Mouse (Mus musculus): Measurements from ENCODE around the gene Olfr507.
"Not testable (repeated sequence)": the region's sequence is repeated elsewhere in the genome, so short reads cannot be mapped to it uniquely, and the experiment has no call there.

Olfr507 gene

GRCm38 (mm10) chr7:108621514-108621913 lies at the start of gene Olfr507:
Gene Olfr507 (plus strand): TSS chr7:108621814.
- no peak for DNase-seq (ENCODE audit: inconsistent ontology term)

GRCm38 (mm10) chr7:108589797-108590196 lies 31.8 kb upstream of the Olfr507 start:
- no peak for DNase-seq (ENCODE audit: inconsistent ontology term)

DNA sequence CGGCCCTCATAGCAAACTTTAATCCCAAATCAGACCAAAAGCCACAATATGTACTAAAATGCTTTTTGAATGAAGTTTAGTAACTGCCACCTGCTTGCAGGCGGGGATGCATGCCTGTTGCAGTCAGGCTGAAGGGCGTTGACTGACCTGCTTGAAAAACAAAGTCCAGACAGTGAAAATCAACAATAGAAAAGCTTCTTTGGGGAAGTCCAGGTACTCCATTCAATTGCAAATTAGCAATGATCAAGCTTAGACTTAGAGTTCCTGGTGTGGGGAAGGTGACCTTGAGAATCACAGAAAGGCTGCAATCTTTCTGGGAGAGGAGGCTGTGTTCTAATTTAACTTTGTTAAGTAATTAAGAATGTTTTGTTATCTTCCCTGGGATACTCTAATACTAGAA lies 19.7 kb upstream of the Olfr507 start:
- not testable (repeated sequence) for DNase-seq (ENCODE audit: inconsistent ontology term)

GRCm38 (mm10) chr7:108610487-108610886 lies 11.1 kb upstream of the Olfr507 start, which contains the start of gene Olfr506:
Gene Olfr506 (plus strand): TSS chr7:108610787.
- no peak for DNase-seq (ENCODE audit: inconsistent ontology term)

- no peak for DNase-seq (ENCODE audit: inconsistent ontology term)
These were observed 7.5 kb upstream of the Olfr507 start for GRCm38 (mm10) chr7:108614110-108614509.

- not testable (repeated sequence) for DNase-seq (ENCODE audit: inconsistent ontology term)
These were observed 4.8 kb upstream of the Olfr507 start for GRCm38 (mm10) chr7:108616781-108617180.

- no peak for DNase-seq (ENCODE audit: inconsistent ontology term)
These were observed 8.1 kb downstream of the Olfr507 start, which contains the start of gene Olfr508 for GRCm38 (mm10) chr7:108629694-108630093. Gene Olfr508 (plus strand): TSS chr7:108629994.

GRCm38 (mm10) chr7:108651806-108652205 lies 30.2 kb downstream of the Olfr507 start, which contains the start of gene Olfr509:
Gene Olfr509 (minus strand): TSS chr7:108651906.
- no peak for DNase-seq (ENCODE audit: inconsistent ontology term)

DNA sequence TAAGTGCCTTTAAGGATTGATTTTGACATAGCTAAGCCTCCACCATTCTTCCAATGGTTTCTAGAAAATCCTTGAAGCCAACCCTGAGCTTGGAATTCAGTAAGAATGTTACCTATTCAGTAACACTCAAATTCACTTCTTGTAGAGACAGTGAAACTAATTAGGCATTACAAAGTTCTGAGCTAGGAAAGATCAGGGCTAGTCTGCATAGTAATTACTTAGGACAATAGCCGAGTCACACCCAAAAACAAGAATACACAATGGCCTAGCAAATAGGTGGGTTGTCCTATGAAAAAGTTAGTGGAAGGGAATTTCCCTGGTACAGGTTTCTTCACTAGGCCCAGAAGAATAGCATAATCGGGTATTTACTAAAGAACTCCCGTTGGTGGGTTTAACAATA lies 40.8 kb downstream of the Olfr507 start:
- DNase-seq (ENCODE audit: inconsistent ontology term): no peak

GRCm38 (mm10) chr7:108666118-108666517 lies 44.5 kb downstream of the Olfr507 start, which contains the start of gene Olfr510:
Gene Olfr510 (plus strand): TSS chr7:108666418.
- no peak for DNase-seq (ENCODE audit: inconsistent ontology term)

- no peak for DNase-seq (ENCODE audit: inconsistent ontology term)
These were observed 49.4 kb downstream of the Olfr507 start for GRCm38 (mm10) chr7:108671058-108671457.

All from Muller cell, postnatal 12 days (primary cell).